Mouse (Mus musculus): Measurements from ENCODE around the gene Pds5a. TPM values are rescaled to one million over a fixed set of nuclear protein-coding genes. Genes with fewer than 3 reads are reported as not detected.
"Not testable (repeated sequence)": the region's sequence is repeated elsewhere in the genome, so short reads cannot be mapped to it uniquely, and the experiment has no call there.

Gene Pds5a
- total RNA-seq (2017), result 289 and 306 TPM in 2 replicates

GRCm38 (mm10) chr5:65697836-65698758, at the start of gene Pds5a:
Gene Pds5a (minus strand): TSS chr5:65698273.
- peak; percentile 54 to 65 for ATAC-seq (replicated peaks in 1 of 2; ENCODE audit: insufficient read depth in 1 of 2, low FRiP score in 2 of 2, low TSS enrichment in 1 of 2, low read depth in 1 of 2, poor library complexity in 2 of 2, severe bottlenecking in 2 of 2)

GRCm38 (mm10) chr5:65746908-65747307, 48.8 kb upstream of the Pds5a start:
- no peak for ATAC-seq (replicated peaks in 1 of 2; ENCODE audit: insufficient read depth in 1 of 2, low FRiP score in 2 of 2, low TSS enrichment in 1 of 2, low read depth in 1 of 2, poor library complexity in 2 of 2, severe bottlenecking in 2 of 2)

- ATAC-seq (replicated peaks in 1 of 2; ENCODE audit: insufficient read depth in 1 of 2, low FRiP score in 2 of 2, low TSS enrichment in 1 of 2, low read depth in 1 of 2, poor library complexity in 2 of 2, severe bottlenecking in 2 of 2), result no peak
Observed at GRCm38 (mm10) chr5:65739366-65739765, 41.3 kb upstream of the Pds5a start.

- ATAC-seq (replicated peaks in 1 of 2; ENCODE audit: insufficient read depth in 1 of 2, low FRiP score in 2 of 2, low TSS enrichment in 1 of 2, low read depth in 1 of 2, poor library complexity in 2 of 2, severe bottlenecking in 2 of 2), result no peak
Observed at GRCm38 (mm10) chr5:65735601-65736000, 37.5 kb upstream of the Pds5a start.

- peak; percentile 65 to 74 for ATAC-seq (replicated peaks in 1 of 2; ENCODE audit: insufficient read depth in 1 of 2, low FRiP score in 2 of 2, low TSS enrichment in 1 of 2, low read depth in 1 of 2, poor library complexity in 2 of 2, severe bottlenecking in 2 of 2)
Observed at GRCm38 (mm10) chr5:65731173-65732007, 33.3 kb upstream of the Pds5a start.

- peak; percentile 88 for ATAC-seq (replicated peaks in 1 of 2; ENCODE audit: insufficient read depth in 1 of 2, low FRiP score in 2 of 2, low TSS enrichment in 1 of 2, low read depth in 1 of 2, poor library complexity in 2 of 2, severe bottlenecking in 2 of 2)
Observed at GRCm38 (mm10) chr5:65724311-65725054, 26.4 kb upstream of the Pds5a start.

GRCm38 (mm10) chr5:65718368-65718767, 20.3 kb upstream of the Pds5a start:
- ATAC-seq (replicated peaks in 1 of 2; ENCODE audit: insufficient read depth in 1 of 2, low FRiP score in 2 of 2, low TSS enrichment in 1 of 2, low read depth in 1 of 2, poor library complexity in 2 of 2, severe bottlenecking in 2 of 2), result no peak

- ATAC-seq (replicated peaks in 1 of 2; ENCODE audit: insufficient read depth in 1 of 2, low FRiP score in 2 of 2, low TSS enrichment in 1 of 2, low read depth in 1 of 2, poor library complexity in 2 of 2, severe bottlenecking in 2 of 2), result not testable (repeated sequence)
Observed at GRCm38 (mm10) chr5:65717903-65718211, 19.8 kb upstream of the Pds5a start.

- no peak; a peak in 1 of 4 replicates for ATAC-seq (replicated peaks in 1 of 2; ENCODE audit: insufficient read depth in 1 of 2, low FRiP score in 2 of 2, low TSS enrichment in 1 of 2, low read depth in 1 of 2, poor library complexity in 2 of 2, severe bottlenecking in 2 of 2)
Observed at GRCm38 (mm10) chr5:65717063-65717902, 19.2 kb upstream of the Pds5a start.

- no peak for ATAC-seq (replicated peaks in 1 of 2; ENCODE audit: insufficient read depth in 1 of 2, low FRiP score in 2 of 2, low TSS enrichment in 1 of 2, low read depth in 1 of 2, poor library complexity in 2 of 2, severe bottlenecking in 2 of 2)
Observed at GRCm38 (mm10) chr5:65715084-65715483, 17.0 kb upstream of the Pds5a start.

- no peak for ATAC-seq (replicated peaks in 1 of 2; ENCODE audit: insufficient read depth in 1 of 2, low FRiP score in 2 of 2, low TSS enrichment in 1 of 2, low read depth in 1 of 2, poor library complexity in 2 of 2, severe bottlenecking in 2 of 2)
Observed at GRCm38 (mm10) chr5:65711463-65711862, 13.4 kb upstream of the Pds5a start.

GRCm38 (mm10) chr5:65710267-65710666, 12.2 kb upstream of the Pds5a start:
- ATAC-seq (replicated peaks in 1 of 2; ENCODE audit: insufficient read depth in 1 of 2, low FRiP score in 2 of 2, low TSS enrichment in 1 of 2, low read depth in 1 of 2, poor library complexity in 2 of 2, severe bottlenecking in 2 of 2), result no peak

GRCm38 (mm10) chr5:65706979-65707378, 8.9 kb upstream of the Pds5a start:
- no peak for ATAC-seq (replicated peaks in 1 of 2; ENCODE audit: insufficient read depth in 1 of 2, low FRiP score in 2 of 2, low TSS enrichment in 1 of 2, low read depth in 1 of 2, poor library complexity in 2 of 2, severe bottlenecking in 2 of 2)

- peak in 1 of 2 experiments; percentile 22; a peak in 1 of 4 replicates for ATAC-seq (replicated peaks in 1 of 2; ENCODE audit: insufficient read depth in 1 of 2, low FRiP score in 2 of 2, low TSS enrichment in 1 of 2, low read depth in 1 of 2, poor library complexity in 2 of 2, severe bottlenecking in 2 of 2)
Observed at GRCm38 (mm10) chr5:65706171-65706570, 8.1 kb upstream of the Pds5a start.

- ATAC-seq (replicated peaks in 1 of 2; ENCODE audit: insufficient read depth in 1 of 2, low FRiP score in 2 of 2, low TSS enrichment in 1 of 2, low read depth in 1 of 2, poor library complexity in 2 of 2, severe bottlenecking in 2 of 2), result no peak
Observed at GRCm38 (mm10) chr5:65704765-65705678, 6.9 kb upstream of the Pds5a start.

GRCm38 (mm10) chr5:65703261-65703660, 5.2 kb upstream of the Pds5a start:
- ATAC-seq (replicated peaks in 1 of 2; ENCODE audit: insufficient read depth in 1 of 2, low FRiP score in 2 of 2, low TSS enrichment in 1 of 2, low read depth in 1 of 2, poor library complexity in 2 of 2, severe bottlenecking in 2 of 2), result no peak

Measured in hematopoietic stem cell, adult 5-6 weeks (primary cell).